Mouse (Mus musculus) cerebellum, adult 2 months (tissue): Measurements from ENCODE around the gene Uts2. TPM values are rescaled to one million over a fixed set of nuclear protein-coding genes. Genes with fewer than 3 reads are reported as not detected.
"Not testable (repeated sequence)": the region's sequence is repeated elsewhere in the genome, so short reads cannot be mapped to it uniquely, and the experiment has no call there.

Experiments used
- DNase-seq, 2 experiments: peaks; one replicate each; pipeline ENCODE4 v3.0.0; 2021
- H3K27ac ChIP-seq: fragments of 200-500 bp; 2 replicates; pipeline ENCODE4 v1.5.1; 2012; ENCODE audit warnings: low read length, control low read depth, inconsistent platforms; ENCODE audit not compliant: insufficient read depth
- H3K27me3 ChIP-seq: fragments of 200-500 bp; 2 replicates; pipeline ENCODE4 v1.6.1; 2012; ENCODE audit warnings: inconsistent platforms, mild to moderate bottlenecking, low read length, moderate library complexity; ENCODE audit not compliant: control insufficient read depth, insufficient read depth
- H3K4me1 ChIP-seq: fragments of 200-500 bp; 2 replicates; pipeline ENCODE4 v1.6.1; 2011; ENCODE audit warnings: low read length; ENCODE audit not compliant: control insufficient read depth, insufficient read depth
- H3K4me3 ChIP-seq: fragments of 200-500 bp; replicated peaks from 2 replicates; pipeline ENCODE3; 2011; ENCODE audit warnings: mild to moderate bottlenecking, low read depth, low read length, control low read depth; ENCODE audit not compliant: insufficient read depth
- CTCF ChIP-seq: fragments of 200-500 bp; IDR thresholded peaks from 2 replicates; pipeline ENCODE4 v1.5.1; 2011; ENCODE audit warnings: low read depth, mild to moderate bottlenecking, control low read depth, low read length, moderate library complexity, borderline replicate concordance; ENCODE audit not compliant: insufficient read depth
- POLR2A ChIP-seq: fragments of 200-500 bp; IDR thresholded peaks from 2 replicates; pipeline ENCODE4 v1.6.1; 2011; ENCODE audit warnings: low read length, control low read depth, borderline replicate concordance; ENCODE audit not compliant: insufficient read depth
- WGBS: fragments of 180-500 bp; shearing (Covaris S2); methylation state at CpG from one replicate; pipeline ENCODE4 v1.1.7; 2018; 5-methylcytosine and 5-hydroxymethylcytosine counted together
- polyA plus RNA-seq: library from polyadenylated mRNA; depleted of rRNA; stranded (reverse); fragments of >200 nt; gene quantifications from 2 replicates; pipeline ENCODE4 v1.2.3, GENCODE M21; 2012

Uts2 gene
- polyA plus RNA-seq, 1 experiment, result 3.1 TPM

- H3K4me3 ChIP-seq, result no peak overlapping the region
- no peaks in the 10 kb centered on the region for H3K4me1 ChIP-seq
- WGBS, result 94% methylated on average over 10 of the region's 10 CpGs
- no peak for DNase-seq
- no peak overlapping the region for H3K27ac ChIP-seq
- no peaks in the 10 kb centered on the region for H3K27me3 ChIP-seq
- no peak for TF ChIP-seq POLR2A
- no peak for TF ChIP-seq CTCF
Measured at GRCm38 (mm10) chr4:151015946-151016345, 19.0 kb downstream of the Uts2 start.

GRCm38 (mm10) chr4:151017356-151017755 is 20.5 kb downstream of the Uts2 start:
- not testable (repeated sequence) for H3K27ac ChIP-seq, H3K4me1 ChIP-seq, H3K27me3 ChIP-seq, H3K4me3 ChIP-seq, DNase-seq
- WGBS, result 92% methylated on average over 1 of the region's 1 CpGs

- H3K4me1 ChIP-seq, result no peaks in the 10 kb centered on the region
- WGBS, result 79% methylated on average over 9 of the region's 9 CpGs
- H3K27me3 ChIP-seq, result no peaks in the 10 kb centered on the region
- TF ChIP-seq POLR2A (no peak), CTCF (no peak)
- no peak overlapping the region for H3K27ac ChIP-seq
- no peak for DNase-seq
- H3K4me3 ChIP-seq, result no peak overlapping the region
Measured at GRCm38 (mm10) chr4:151024152-151024551, 27.3 kb downstream of the Uts2 start.

DNA sequence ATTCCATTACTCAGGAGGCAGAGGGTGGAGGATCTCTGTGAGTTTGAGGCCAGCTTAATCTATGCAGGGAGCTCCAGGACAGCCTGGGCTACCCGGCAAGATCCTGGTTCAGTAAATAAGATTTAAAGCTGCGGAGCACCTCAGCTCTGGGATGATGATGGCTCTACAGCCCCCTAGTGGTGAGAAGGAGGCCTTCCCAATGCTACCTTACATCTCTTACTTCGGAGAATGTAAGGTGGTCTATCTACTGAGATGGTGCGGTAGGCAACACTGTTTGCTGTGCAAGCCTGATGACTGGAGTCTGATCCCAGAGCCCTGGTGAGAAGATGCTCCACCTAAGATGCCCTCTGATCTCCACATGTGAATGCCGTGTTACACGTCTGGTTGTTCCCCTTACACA is 30.1 kb downstream of the Uts2 start:
- H3K27me3 ChIP-seq, result no peaks in the 10 kb centered on the region
- peak; percentile 24 to 44 for DNase-seq
- 51% methylated on average over 6 of the region's 6 CpGs for WGBS
- H3K27ac ChIP-seq, result no peak overlapping the region
- TF ChIP-seq CTCF (peak; percentile 80), POLR2A (no peak)
- H3K4me1 ChIP-seq, result no peaks in the 10 kb centered on the region
- H3K4me3 ChIP-seq, result no peak overlapping the region

- TF ChIP-seq POLR2A (no peak), CTCF (no peak)
- 91% methylated on average over 7 of the region's 7 CpGs for WGBS
- Histone ChIP-seq H3K4me1 (no peaks in the 10 kb centered on the region; the same call in 1 of the 2 replicates), H3K4me3 (no peak overlapping the region), H3K27me3 (no peaks in the 10 kb centered on the region), H3K27ac (no peak overlapping the region)
- no peak for DNase-seq
Measured at GRCm38 (mm10) chr4:151036521-151036920, 39.6 kb downstream of the Uts2 start.

DNA sequence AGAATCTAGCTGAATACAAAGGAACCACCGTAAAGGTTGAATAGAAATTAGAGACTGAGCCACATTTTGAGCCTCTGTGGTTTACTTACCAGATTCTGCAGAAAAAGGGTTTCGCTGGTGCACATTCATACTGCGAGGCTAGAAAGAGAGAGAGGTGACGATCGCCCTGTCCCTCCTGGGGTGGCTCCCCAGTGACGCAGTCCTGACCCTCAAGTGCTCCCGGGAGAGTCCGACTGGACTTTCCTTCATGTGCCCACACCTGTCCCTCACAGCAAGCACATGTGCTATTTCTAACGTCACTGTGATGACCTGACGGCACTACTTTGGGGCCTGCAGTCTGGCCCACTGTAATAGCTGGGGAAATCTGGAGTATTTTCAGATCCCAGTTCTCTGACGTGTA is 40.9 kb downstream of the Uts2 start:
- Histone ChIP-seq H3K27me3 (no peaks in the 10 kb centered on the region), H3K27ac (no peak overlapping the region), H3K4me1 (peaks cover 3% of the 10 kb centered on the region), H3K4me3 (no peak overlapping the region)
- no peak for TF ChIP-seq POLR2A
- TF ChIP-seq CTCF, result no peak
- WGBS, result 91% methylated on average over 11 of the region's 11 CpGs
- DNase-seq, result no peak

DNA sequence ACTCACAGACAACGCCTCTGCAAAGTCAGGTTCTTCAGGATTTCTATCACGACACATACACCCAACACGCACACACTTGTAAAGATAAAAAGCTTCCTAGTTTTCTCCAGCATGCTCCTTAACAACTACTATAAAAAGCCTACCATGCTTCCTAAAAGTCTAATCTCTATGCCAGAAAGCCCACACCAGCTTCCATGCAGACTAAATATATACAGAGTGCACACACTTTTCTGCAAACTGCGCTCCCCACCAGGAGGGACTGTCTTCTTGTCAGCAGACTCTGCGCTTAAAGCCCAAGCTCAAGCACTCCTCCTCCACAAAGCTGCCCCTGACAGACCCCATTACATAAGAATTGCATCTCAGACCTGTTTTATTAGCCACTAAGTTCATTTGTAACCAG is 44.6 kb downstream of the Uts2 start:
- TF ChIP-seq CTCF (no peak), POLR2A (no peak)
- Histone ChIP-seq H3K27me3 (no peaks in the 10 kb centered on the region), H3K27ac (no peak overlapping the region), H3K4me1 (peaks cover 10% of the 10 kb centered on the region), H3K4me3 (no peak overlapping the region)
- DNase-seq, result no peak
- 94% methylated on average over 5 of the region's 5 CpGs for WGBS

DNA sequence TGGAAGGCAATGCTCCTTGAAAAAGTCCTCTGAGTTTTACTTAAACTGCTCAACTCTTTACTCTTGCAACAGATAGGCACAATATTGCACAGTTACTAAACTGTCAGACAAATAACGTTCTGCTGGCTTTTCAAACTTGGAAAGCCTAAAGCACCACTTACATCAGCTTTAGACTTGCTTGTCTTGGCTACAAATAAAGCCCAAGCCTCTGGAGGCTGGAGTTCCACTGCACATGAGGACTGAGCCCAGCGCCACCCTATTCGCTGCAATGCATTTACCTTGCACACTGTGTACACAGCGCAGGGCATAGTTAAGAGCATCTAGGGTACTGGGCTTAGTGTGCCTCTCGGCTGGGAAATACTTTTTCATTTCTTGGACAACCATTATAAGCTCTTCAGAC is 46.4 kb downstream of the Uts2 start:
- Histone ChIP-seq H3K27ac (no peak overlapping the region; the same call in 1 of the 2 replicates), H3K4me1 (peaks cover 10% of the 10 kb centered on the region), H3K27me3 (no peaks in the 10 kb centered on the region), H3K4me3 (peak overlapping the region; percentile 96)
- DNase-seq, result peak; percentile 41 to 49
- WGBS, result 6% methylated on average over 5 of the region's 5 CpGs
- 0 out of 2 replicates have a peak, but pooled peaks have one; percentile 11 for TF ChIP-seq POLR2A
- no peak for TF ChIP-seq CTCF
